Mouse (Mus musculus): ENCODE measurements around the gene Mapk10. TPM values are rescaled to one million over a fixed set of nuclear protein-coding genes. Genes with fewer than 3 reads are reported as not detected.

Gene Mapk10
- total RNA-seq, 1 experiment from 2014 or later, result not detected

DNA sequence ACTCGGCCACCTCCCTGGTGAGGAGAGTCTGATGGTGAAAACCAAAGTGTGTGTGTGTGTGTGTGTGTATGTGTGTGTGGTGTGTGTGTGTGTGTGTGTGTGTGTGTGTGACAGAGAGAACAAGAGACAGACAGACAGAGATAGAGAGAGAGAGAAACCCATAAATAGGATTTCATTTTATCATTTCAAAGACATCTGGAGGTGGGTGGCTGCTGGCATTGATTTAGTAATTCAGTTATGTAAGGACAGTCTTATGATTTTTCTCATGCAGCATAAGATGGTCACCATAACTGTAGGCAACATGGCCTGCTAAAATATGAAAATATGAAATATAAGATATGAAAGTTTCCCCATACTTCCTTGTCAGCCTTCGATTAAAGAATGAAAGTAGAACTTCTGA is 117.0 kb downstream of the Mapk10 start:
- ATAC-seq (ENCODE audit: extremely low read depth, insufficient number of reproducible peaks, low FRiP score, poor library complexity, severe bottlenecking), result no peak

- ATAC-seq (ENCODE audit: extremely low read depth, insufficient number of reproducible peaks, low FRiP score, poor library complexity, severe bottlenecking), result no peak
Measured at GRCm38 (mm10) chr5:103085844-103086243, 125.3 kb downstream of the Mapk10 start.

- ATAC-seq (ENCODE audit: extremely low read depth, insufficient number of reproducible peaks, low FRiP score, poor library complexity, severe bottlenecking), result no peak
Measured at GRCm38 (mm10) chr5:103075451-103075850, 135.7 kb downstream of the Mapk10 start.

DNA sequence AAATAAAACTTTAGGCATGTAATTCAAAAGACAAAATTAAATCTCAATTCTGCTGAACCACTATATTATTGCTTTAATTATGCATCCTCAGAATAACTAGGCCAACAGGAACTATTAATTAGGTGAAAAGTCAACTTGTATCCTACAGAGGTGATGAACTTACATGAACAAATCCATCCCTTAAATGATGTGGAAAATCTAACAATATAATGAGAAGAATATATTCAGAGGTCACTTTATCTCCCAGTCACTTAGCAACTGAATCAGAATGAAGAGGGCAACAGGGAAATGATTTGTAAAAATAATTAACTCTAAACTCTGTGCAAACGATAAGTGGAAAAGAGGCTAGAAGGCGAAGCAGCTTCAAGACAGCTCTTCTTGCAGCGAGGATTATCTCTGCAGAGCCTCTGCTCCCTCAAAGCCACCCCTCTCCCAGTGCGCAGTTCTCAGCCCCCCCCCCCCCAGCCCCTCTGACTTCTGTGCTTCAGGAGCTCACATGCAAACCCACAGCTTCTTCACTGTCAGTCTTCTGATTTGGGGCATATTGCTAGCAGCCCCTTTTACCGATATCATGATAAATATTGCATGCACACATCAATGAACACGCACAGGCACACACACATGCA is 138.8 kb downstream of the Mapk10 start:
- no peak for ATAC-seq (ENCODE audit: extremely low read depth, insufficient number of reproducible peaks, low FRiP score, poor library complexity, severe bottlenecking)

GRCm38 (mm10) chr5:103071006-103071612 is 140.0 kb downstream of the Mapk10 start:
- ATAC-seq (ENCODE audit: extremely low read depth, insufficient number of reproducible peaks, low FRiP score, poor library complexity, severe bottlenecking), result no peak

GRCm38 (mm10) chr5:103050319-103050916 is 160.7 kb downstream of the Mapk10 start:
- no peak for ATAC-seq (ENCODE audit: extremely low read depth, insufficient number of reproducible peaks, low FRiP score, poor library complexity, severe bottlenecking)

- ATAC-seq (ENCODE audit: extremely low read depth, insufficient number of reproducible peaks, low FRiP score, poor library complexity, severe bottlenecking), result no peak
Measured at GRCm38 (mm10) chr5:103048011-103048410, 163.1 kb downstream of the Mapk10 start.

- no peak for ATAC-seq (ENCODE audit: extremely low read depth, insufficient number of reproducible peaks, low FRiP score, poor library complexity, severe bottlenecking)
Measured at GRCm38 (mm10) chr5:103037752-103038151, 173.4 kb downstream of the Mapk10 start.

DNA sequence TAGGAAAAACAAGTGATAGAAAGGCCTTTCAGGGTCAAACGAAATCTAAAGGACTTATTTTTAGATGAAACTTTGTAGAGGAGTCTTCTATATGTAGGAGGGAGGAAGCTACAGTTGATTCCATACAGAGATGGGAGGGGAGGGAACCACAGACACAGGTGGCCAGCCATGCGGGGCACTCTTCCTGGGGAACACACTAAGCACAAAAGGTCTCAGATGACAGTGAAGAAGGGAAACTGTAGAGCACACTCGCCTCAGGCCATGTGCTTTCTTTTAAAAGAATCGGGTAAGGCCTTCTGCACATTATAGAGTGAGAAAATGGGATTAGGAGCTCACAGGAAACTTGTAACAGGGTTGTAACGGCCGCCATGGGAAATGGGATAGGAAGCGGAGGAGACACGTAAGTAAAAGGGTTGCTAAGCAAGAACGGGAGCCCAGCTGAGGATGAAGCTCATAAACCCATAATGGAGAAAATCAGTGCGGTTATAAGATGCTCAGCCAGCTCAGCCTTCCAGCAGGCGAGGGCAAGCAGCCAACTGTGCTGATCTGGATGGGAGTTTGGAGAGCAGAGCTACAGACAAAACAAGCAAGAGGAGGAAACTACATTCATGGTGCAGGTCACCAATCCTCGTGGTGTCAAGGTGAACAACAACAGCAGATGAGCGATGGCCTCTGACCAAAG is 182.1 kb downstream of the Mapk10 start:
- ATAC-seq (ENCODE audit: extremely low read depth, insufficient number of reproducible peaks, low FRiP score, poor library complexity, severe bottlenecking), result no peak

DNA sequence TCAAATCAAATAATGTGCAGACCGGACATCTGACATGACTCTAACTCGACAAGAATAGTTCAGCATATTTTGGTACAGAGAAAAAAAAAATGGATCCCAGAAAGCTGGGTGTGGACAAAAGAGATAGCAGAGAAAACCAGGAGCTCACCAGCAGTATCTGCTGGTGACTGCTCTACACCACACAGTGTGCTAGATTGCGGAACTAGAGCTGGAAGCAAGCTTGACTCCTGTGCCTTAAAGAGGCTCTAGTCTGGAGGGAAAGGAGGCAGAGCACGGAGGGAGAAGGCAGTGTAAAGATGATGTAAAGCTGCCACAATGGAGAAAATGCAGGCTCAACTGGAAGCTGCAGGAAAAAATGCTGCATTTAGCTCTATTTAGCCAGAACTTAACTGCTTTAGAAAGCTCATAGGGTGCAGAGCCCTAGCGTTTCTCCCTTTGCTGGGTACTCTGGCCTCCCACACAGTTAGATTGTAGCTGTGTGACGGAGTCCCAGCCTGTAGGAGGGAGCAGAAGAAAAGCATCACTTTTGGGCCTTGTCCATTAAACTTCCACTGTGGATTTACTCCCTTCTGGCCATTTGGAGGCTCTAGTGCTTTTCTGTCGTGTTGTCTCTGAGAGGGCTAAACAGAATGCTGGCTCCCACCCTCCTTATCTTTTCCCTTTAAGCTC is 188.5 kb downstream of the Mapk10 start:
- ATAC-seq (ENCODE audit: extremely low read depth, insufficient number of reproducible peaks, low FRiP score, poor library complexity, severe bottlenecking), result no peak

- no peak for ATAC-seq (ENCODE audit: extremely low read depth, insufficient number of reproducible peaks, low FRiP score, poor library complexity, severe bottlenecking)
Measured at GRCm38 (mm10) chr5:103021479-103021878, 189.7 kb downstream of the Mapk10 start.

DNA sequence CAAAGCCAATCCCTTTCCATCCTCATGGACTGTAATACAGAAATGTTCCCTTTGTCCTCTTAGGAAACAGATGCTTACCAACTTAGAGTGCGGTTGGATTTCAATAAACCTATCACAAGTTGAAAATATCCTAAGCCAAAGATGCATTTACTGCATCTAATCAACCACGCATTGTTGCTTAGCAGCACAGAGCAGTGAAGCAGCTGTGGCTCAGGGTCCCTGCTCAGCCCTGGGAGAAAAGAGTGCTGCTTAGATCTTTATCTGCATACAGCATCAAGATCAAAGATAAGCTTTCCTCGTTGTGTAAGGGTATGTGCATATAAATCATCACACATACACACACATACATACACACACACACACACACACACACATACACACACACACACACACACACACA is 190.2 kb downstream of the Mapk10 start:
- no peak for ATAC-seq (ENCODE audit: extremely low read depth, insufficient number of reproducible peaks, low FRiP score, poor library complexity, severe bottlenecking)

DNA sequence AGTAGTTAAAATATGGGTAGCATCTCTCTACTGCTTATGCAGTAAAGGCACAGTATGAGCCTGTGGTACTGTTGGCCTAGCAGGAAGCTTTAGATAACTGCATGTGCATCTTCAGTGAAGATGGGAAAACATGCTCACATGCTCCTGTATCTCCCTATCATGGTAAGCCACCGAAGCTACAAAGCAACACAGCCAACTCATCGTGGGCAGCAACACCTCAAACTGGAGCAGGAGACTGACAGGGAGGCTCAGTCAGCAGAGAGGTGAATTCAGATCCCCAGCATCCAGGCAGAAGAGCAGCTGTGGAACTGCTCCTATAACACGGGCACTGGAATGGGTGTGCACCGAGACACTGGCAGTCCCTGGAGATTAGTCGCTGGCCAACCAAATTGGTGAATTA is 191.0 kb downstream of the Mapk10 start:
- ATAC-seq (ENCODE audit: extremely low read depth, insufficient number of reproducible peaks, low FRiP score, poor library complexity, severe bottlenecking), result no peak

- ATAC-seq (ENCODE audit: extremely low read depth, insufficient number of reproducible peaks, low FRiP score, poor library complexity, severe bottlenecking), result no peak
Measured at GRCm38 (mm10) chr5:103017637-103018036, 193.5 kb downstream of the Mapk10 start.

GRCm38 (mm10) chr5:103014309-103014708 is 196.8 kb downstream of the Mapk10 start:
- no peak for ATAC-seq (ENCODE audit: extremely low read depth, insufficient number of reproducible peaks, low FRiP score, poor library complexity, severe bottlenecking)

- ATAC-seq (ENCODE audit: extremely low read depth, insufficient number of reproducible peaks, low FRiP score, poor library complexity, severe bottlenecking), result no peak
Measured at GRCm38 (mm10) chr5:103008894-103009293, 202.2 kb downstream of the Mapk10 start.

DNA sequence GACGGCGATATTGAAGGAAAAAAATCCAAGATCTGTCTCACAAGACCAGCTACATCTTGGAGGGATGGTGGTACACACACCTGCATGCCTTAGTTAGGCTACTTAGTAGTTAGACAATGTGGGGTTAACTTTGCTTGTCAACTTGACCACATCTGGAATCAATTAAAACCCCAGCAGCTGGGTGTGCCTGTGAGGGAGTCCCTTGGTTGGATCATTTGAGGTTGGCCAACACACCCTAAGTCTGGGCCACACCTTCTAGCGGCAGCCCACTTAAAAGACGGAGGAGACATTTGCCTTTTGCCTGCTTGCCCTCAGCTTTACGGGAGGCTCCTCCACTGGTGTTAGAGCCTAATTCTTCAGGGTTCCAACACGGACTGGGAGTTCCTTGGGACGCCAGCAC is 209.0 kb downstream of the Mapk10 start:
- no peak for ATAC-seq (ENCODE audit: extremely low read depth, insufficient number of reproducible peaks, low FRiP score, poor library complexity, severe bottlenecking)

DNA sequence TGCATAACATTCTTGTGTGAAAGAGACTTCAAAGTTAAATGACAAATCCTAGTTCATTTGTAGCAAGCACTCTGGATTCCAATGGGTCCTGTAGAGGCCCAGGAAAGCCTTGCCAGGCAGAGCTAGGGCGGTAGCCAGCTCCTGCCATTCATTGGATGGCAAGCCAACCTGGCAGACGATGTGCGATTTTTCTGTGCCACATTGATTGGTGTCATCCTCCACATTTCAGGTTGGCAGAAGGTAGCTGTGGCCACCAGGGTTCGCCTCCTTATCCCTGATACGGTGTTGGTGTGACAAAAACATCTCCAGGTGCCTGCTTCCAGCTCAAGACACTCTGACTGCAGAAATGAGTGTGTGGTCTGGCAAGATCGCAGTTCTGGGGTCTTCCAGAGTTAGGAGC is 210.6 kb downstream of the Mapk10 start:
- ATAC-seq (ENCODE audit: extremely low read depth, insufficient number of reproducible peaks, low FRiP score, poor library complexity, severe bottlenecking), result no peak

DNA sequence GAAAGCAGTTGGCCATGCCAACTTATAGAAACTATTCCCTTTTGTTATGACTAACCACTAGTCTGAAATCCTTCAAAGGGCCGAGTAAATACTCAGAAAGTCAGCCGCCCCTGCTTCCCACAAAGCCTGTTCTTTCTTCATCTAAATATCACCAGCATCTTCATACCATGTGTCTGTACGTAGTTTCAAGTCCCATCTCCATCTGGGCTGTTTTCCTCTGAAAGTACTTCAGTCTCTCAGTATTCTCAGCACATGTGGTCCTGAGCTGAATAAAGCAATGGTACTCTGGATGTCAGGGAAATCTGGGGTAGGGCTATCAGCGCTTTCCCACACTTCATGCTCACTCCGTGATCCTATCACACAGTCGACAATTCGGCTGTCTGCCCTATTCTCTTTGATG is 212.6 kb downstream of the Mapk10 start:
- no peak for ATAC-seq (ENCODE audit: extremely low read depth, insufficient number of reproducible peaks, low FRiP score, poor library complexity, severe bottlenecking)

GRCm38 (mm10) chr5:102997907-102998306 is 213.2 kb downstream of the Mapk10 start:
- no peak for ATAC-seq (ENCODE audit: extremely low read depth, insufficient number of reproducible peaks, low FRiP score, poor library complexity, severe bottlenecking)
